Mouse (Mus musculus) brown adipose tissue, adult 24 weeks (tissue): ENCODE results near the gene Plekhb2. TPM values are rescaled to one million over a fixed set of nuclear protein-coding genes. Genes with fewer than 3 reads are reported as not detected.

Source experiments
- polyA plus RNA-seq: library from polyadenylated mRNA; stranded (reverse); fragments of >200 nt; gene quantifications from 2 replicates; pipeline ENCODE4 v1.2.4, GENCODE M21; 2012; ENCODE audit not compliant: missing spikeins, insufficient read depth, insufficient read length

The Plekhb2 gene
- polyA plus RNA-seq, 1 experiment = 52.5 TPM

Other genes starting within 250 kb of the Plekhb2 start
- gene Fam168b, start 6.9 kb upstream of the Plekhb2 start, polyA plus RNA-seq = 40.5 and 48.7 TPM in 2 replicates